Comparison of ENCODE assay signal across 8 mouse cellular contexts in the genomic region with DNA sequence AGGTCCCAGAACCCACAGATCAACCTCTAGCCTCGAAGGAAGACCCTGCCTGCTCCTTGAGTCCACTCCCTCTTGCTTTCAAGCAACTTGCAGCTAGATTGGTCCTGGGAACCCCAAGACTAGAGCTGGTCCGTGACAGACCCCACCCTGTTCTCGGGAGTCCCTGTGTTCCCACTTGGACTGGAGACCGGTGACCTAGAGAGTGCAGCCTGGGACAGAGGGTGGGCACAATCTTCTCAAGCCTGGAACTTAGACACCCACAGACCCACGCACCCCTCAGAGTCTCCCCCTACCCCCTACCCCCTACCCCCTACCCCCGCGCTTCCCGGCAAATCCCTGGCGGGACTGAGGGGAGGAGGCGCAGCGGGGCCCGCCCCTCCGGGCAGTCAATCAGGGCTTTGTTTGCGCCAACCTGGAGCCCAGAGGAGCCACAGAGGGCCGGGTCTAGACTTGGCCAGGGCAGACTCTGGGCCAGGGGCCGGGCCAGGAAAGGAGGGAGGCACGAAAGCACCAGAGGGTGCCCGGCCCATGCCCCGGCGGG. TPM values are rescaled to one million over a fixed set of nuclear protein-coding genes. Genes with fewer than 3 reads are reported as not detected.
DNase-seq lines count a peak whose midpoint lies in the region; ATAC-seq lines count a peak whose summit lies in the region.

No protein-coding gene starts in this region.

- peak; percentile 64 for ATAC-seq in heart, embryonic 14.5 days (ENCODE audit: insufficient number of reproducible peaks, insufficient read depth, low FRiP score, low read depth)
- ATAC-seq in kidney, embryonic 16.5 days (ENCODE audit: low FRiP score, low TSS enrichment), result peak; percentile 75
- peak; percentile 77 for ATAC-seq in stomach, embryonic 16.5 days (ENCODE audit: insufficient read depth, low FRiP score)

- peak overlapping the region; percentile 86 to 90 for H3K27ac ChIP-seq in heart, embryonic 14.5 days (replicated peaks in 1 of 2; ENCODE audit: control insufficient read depth in 1 of 2, insufficient read depth in 1 of 2, low read depth in 2 of 2, low read length in 2 of 2)
- peak overlapping the region; percentile 88 for H3K27ac ChIP-seq in kidney, embryonic 16.5 days (ENCODE audit: low read length)
- H3K27ac ChIP-seq in stomach, embryonic 16.5 days (ENCODE audit: low read length), result peak overlapping the region; percentile 79

- peak overlapping the region; percentile 49 to 52 for H3K4me3 ChIP-seq in heart, embryonic 14.5 days (ENCODE audit: control insufficient read depth in 1 of 2, insufficient read depth in 1 of 2, low read depth in 1 of 2, low read length in 2 of 2)
- H3K4me3 ChIP-seq in kidney, embryonic 16.5 days (ENCODE audit: low read length), result peak overlapping the region; percentile 53
- H3K4me3 ChIP-seq in stomach, embryonic 16.5 days (replicated peaks; ENCODE audit: low read length), result peak overlapping the region; percentile 48

- DNase-seq in urinary bladder, postnatal 14 days (ENCODE audit: low spot score), result peak; percentile 48
- no peak for DNase-seq in urinary bladder, postnatal 25 days (ENCODE audit: low spot score)
- DNase-seq in embryo, embryonic 10.5 days (ENCODE audit: low spot score), result peak; percentile 45
- DNase-seq in lung, postnatal 14 days, result peak; percentile 60
- DNase-seq in thymus, postnatal 10 days (ENCODE audit: low spot score in 2 of 2), result no peak

- H3K4me1 ChIP-seq in heart, embryonic 14.5 days (ENCODE audit: control insufficient read depth in 2 of 2, insufficient read depth in 2 of 2, low read length in 2 of 2), result no peaks in the 10 kb centered on the region
- peaks cover 5% of the 10 kb centered on the region; the same call in 1 of the 2 replicates for H3K4me1 ChIP-seq in kidney, embryonic 16.5 days (ENCODE audit: insufficient read depth, low read length)
- H3K4me1 ChIP-seq in stomach, embryonic 16.5 days (ENCODE audit: control insufficient read depth, insufficient read depth, low read length), result no peaks in the 10 kb centered on the region

- H3K27me3 ChIP-seq in heart, embryonic 14.5 days (ENCODE audit: control insufficient read depth, insufficient read depth, low read length), result peaks cover 31% of the 10 kb centered on the region
- peaks cover 39% of the 10 kb centered on the region for H3K27me3 ChIP-seq in kidney, embryonic 16.5 days (ENCODE audit: insufficient read depth, low read length)
- peaks cover 29% of the 10 kb centered on the region; the same call in 1 of the 2 replicates for H3K27me3 ChIP-seq in stomach, embryonic 16.5 days (ENCODE audit: control insufficient read depth, insufficient read depth, low read length)

- WGBS in heart, embryonic 14.5 days, result 19% methylated on average over 11 of the region's 20 CpGs
- 20% methylated on average over 17 of the region's 20 CpGs for WGBS in kidney, embryonic 16.5 days
- WGBS in stomach, embryonic 16.5 days, result 27% methylated on average over 19 of the region's 20 CpGs

- peak overlapping the region; percentile 75 for H3K9ac ChIP-seq in heart, embryonic 14.5 days (ENCODE audit: low read length)
- peak overlapping the region; percentile 65 for H3K9ac ChIP-seq in kidney, embryonic 16.5 days (replicated peaks; ENCODE audit: low read length)
- H3K9ac ChIP-seq in stomach, embryonic 16.5 days (ENCODE audit: low read length), result peak overlapping the region; percentile 69

- no peaks in the 10 kb centered on the region for H3K36me3 ChIP-seq in heart, embryonic 14.5 days (ENCODE audit: control insufficient read depth, insufficient read depth, low read length)
- no peaks in the 10 kb centered on the region for H3K36me3 ChIP-seq in kidney, embryonic 16.5 days (ENCODE audit: insufficient read depth, low read length)
- no peaks in the 10 kb centered on the region for H3K36me3 ChIP-seq in stomach, embryonic 16.5 days (ENCODE audit: control insufficient read depth, insufficient read depth, low read length)

- peak overlapping the region; percentile 86 for H3K4me2 ChIP-seq in heart, embryonic 14.5 days (ENCODE audit: low read length)
- H3K4me2 ChIP-seq in kidney, embryonic 16.5 days (replicated peaks; ENCODE audit: low read depth, low read length), result peak overlapping the region; percentile 68
- H3K4me2 ChIP-seq in stomach, embryonic 16.5 days (ENCODE audit: low read depth, low read length), result peak overlapping the region; percentile 86

- H3K9me3 ChIP-seq in heart, embryonic 14.5 days (ENCODE audit: control insufficient read depth, low read length), result no peaks in the 10 kb centered on the region
- H3K9me3 ChIP-seq in kidney, embryonic 16.5 days (ENCODE audit: low read length), result no peaks in the 10 kb centered on the region
- H3K9me3 ChIP-seq in stomach, embryonic 16.5 days (replicated peaks; ENCODE audit: control insufficient read depth, low read length), result no peaks in the 10 kb centered on the region; the same call in 1 of the 2 replicates

RNA-seq across cellular contexts. Expression of a gene that starts 0.6 kb away (rescaled TPM):
- 25.9 and 27.2 TPM in 2 replicates for polyA plus RNA-seq in heart, embryonic 14.5 days (2014; fragmentation: Nextera tagmentation; extraction: Ambion mirVana)
- 12.8 and 14.4 TPM in 2 replicates for polyA plus RNA-seq in kidney, embryonic 16.5 days (2015; fragmentation: Nextera tagmentation; extraction: Ambion mirVana)
- 9.8 and 10.2 TPM in 2 replicates for polyA plus RNA-seq in stomach, embryonic 16.5 days (2015; fragmentation: Nextera tagmentation; extraction: Ambion mirVana)

Comparison
In these comparisons a context has a peak if more than half of its experiments do, and no peak if none do; other contexts are left out.
1. DNase-seq: peak in urinary bladder, postnatal 14 days (single experiment), embryo, embryonic 10.5 days (single experiment) and lung, postnatal 14 days (single experiment); none in urinary bladder, postnatal 25 days (single experiment) and thymus, postnatal 10 days (0 of 2).
2. Peak in every context shown above with its lines, with median percentiles within 50 percentile points of each other: ATAC-seq, H3K27ac ChIP-seq, H3K4me2 ChIP-seq, H3K4me3 ChIP-seq and H3K9ac ChIP-seq.